Mouse (Mus musculus) stomach, postnatal 0 days (tissue): ENCODE measurements at regions not wholly inside any gene's neighbourhood (a gene's known extent, or its start where the extent isn't known, plus 50 kb on each side); places are given as distances from the start of the nearest gene placed in this dataset.

Experiments used
- ATAC-seq: fragments of 200-750 bp; cut with Nextera tagmentation; 2 replicates; pipeline ENCODE4 v1.8.0; 2017; ENCODE audit not compliant: low FRiP score, low TSS enrichment
- DNase-seq: peaks from one replicate; pipeline ENCODE4 v3.0.0-alpha.2; 2016; ENCODE audit warnings: low spot score
- H3K27ac ChIP-seq: fragments of 300-500 bp; sonication (generic); replicated peaks from 2 replicates; pipeline ENCODE4 v1.5.1; 2014; ENCODE audit warnings: mild to moderate bottlenecking, control low read depth
- H3K27me3 ChIP-seq: fragments of 300-500 bp; sonication (generic); 2 replicates; pipeline ENCODE4 v1.6.1; 2014; ENCODE audit warnings: low read length; ENCODE audit not compliant: control insufficient read depth, insufficient read depth
- H3K36me3 ChIP-seq: fragments of 300-500 bp; sonication (generic); 2 replicates; pipeline ENCODE4 v1.6.1; 2014; ENCODE audit warnings: low read length, mixed read lengths; ENCODE audit not compliant: control insufficient read depth, insufficient read depth
- H3K4me1 ChIP-seq: fragments of 300-500 bp; sonication (generic); replicated peaks from 2 replicates; pipeline ENCODE4 v1.6.1; 2014; ENCODE audit warnings: antibody characterized with exemption; ENCODE audit not compliant: control insufficient read depth, insufficient read depth
- H3K4me2 ChIP-seq: fragments of 300-500 bp; sonication (generic); replicated peaks from 2 replicates; pipeline ENCODE4 v1.6.1; 2014; ENCODE audit warnings: low read depth, mild to moderate bottlenecking, control low read depth, moderate library complexity
- H3K4me3 ChIP-seq: fragments of 300-500 bp; sonication (generic); 2 replicates; pipeline ENCODE4 v1.5.1; 2014; ENCODE audit warnings: low read depth, low read length, control low read depth
- H3K9ac ChIP-seq: fragments of 300-500 bp; sonication (generic); 2 replicates; pipeline ENCODE4 v1.6.1; 2014; ENCODE audit warnings: mild to moderate bottlenecking, low read length, control low read depth, mixed read lengths
- H3K9me3 ChIP-seq: fragments of 300-500 bp; sonication (generic); 2 replicates; pipeline ENCODE4 v1.6.1; 2016; ENCODE audit warnings: low read length; ENCODE audit not compliant: control insufficient read depth
- CTCF ChIP-seq: IDR thresholded peaks from 2 replicates; pipeline ENCODE4 v1.5.1; 2016; ENCODE audit warnings: antibody characterized with exemption, low read depth, mild to moderate bottlenecking, moderate library complexity
- EP300 ChIP-seq: optimal IDR thresholded peaks from 2 replicates; pipeline ENCODE3; 2016; ENCODE audit warnings: antibody characterized with exemption
- WGBS: fragments of 180-500 bp; shearing (Covaris S2); extraction: QIAGEN DNeasy Blood & Tissue Kit; methylation state at CpG from one replicate; pipeline ENCODE4 v1.1.7; 2014; 5-methylcytosine and 5-hydroxymethylcytosine counted together

DNA sequence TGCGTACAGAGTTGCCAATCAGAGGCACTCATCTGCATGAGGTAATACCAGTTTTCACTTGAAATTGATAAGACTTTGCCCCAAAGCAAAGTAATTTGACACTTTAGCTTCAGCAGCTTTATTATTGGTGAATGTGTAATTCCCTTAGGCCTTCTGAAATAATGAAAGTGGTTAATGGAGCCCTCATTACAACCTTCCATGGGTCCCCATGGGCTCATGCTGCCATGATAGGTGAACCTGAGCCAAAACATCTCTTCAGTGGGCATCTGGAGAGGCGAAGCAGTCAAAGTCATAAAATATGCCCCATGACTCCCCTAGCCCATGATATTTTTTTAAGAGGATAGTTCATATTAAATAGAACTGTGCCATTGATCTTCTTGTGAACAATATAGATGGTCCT, 471.1 kb upstream of the Zeb2 start:
- no peaks in the 10 kb centered on the region for H3K36me3 ChIP-seq
- no peak overlapping the region for H3K27ac ChIP-seq
- H3K9ac ChIP-seq: no peak overlapping the region
- H3K4me2 ChIP-seq: no peak overlapping the region
- no peaks in the 10 kb centered on the region for H3K27me3 ChIP-seq
- ATAC-seq: no peak
- 89% methylated on average over 2 of the region's 2 CpGs for WGBS
- no peak overlapping the region for H3K4me3 ChIP-seq
- no peaks in the 10 kb centered on the region for H3K9me3 ChIP-seq
- DNase-seq: no peak
- H3K4me1 ChIP-seq: no peaks in the 10 kb centered on the region
- TF ChIP-seq CTCF: no peak
- no peak for TF ChIP-seq EP300

DNA sequence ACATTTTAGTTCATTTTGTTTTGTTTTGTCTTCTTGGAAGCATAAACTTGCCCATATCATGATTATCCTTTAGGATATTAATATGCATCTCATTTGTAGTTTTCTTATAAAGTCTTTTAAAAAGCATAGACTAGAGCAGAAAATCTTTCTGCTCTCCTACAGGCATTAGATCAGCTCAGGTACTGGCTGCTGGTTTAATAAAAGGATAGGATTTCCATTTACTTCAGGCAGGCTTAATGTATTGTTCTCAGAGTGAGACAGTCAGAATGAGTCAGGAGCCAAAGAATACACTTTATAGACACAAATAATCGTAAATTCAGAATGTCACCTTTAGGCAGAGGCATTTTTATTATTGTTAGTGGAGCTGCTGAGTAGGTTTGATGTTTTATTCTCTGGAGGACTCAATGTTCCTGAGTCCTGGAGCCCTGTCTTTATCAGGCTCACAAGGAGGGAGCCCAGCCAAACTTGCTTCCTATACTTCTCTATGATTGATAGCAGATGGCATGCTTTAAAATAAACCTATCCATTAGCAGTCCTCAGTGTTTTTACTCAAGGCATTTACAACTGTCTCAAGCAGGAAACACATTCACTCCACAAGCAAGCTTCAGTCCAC, 469.5 kb upstream of the Zeb2 start:
- 28% methylated on average over 1 of the region's 1 CpGs for WGBS
- no peak overlapping the region for H3K4me2 ChIP-seq
- H3K9me3 ChIP-seq: no peaks in the 10 kb centered on the region
- no peaks in the 10 kb centered on the region for H3K27me3 ChIP-seq
- ATAC-seq (no peak), DNase-seq (no peak)
- H3K27ac ChIP-seq: no peak overlapping the region
- no peaks in the 10 kb centered on the region for H3K4me1 ChIP-seq
- no peak for TF ChIP-seq EP300
- TF ChIP-seq CTCF: no peak
- H3K4me3 ChIP-seq: no peak overlapping the region
- no peak overlapping the region for H3K9ac ChIP-seq
- no peaks in the 10 kb centered on the region for H3K36me3 ChIP-seq

DNA sequence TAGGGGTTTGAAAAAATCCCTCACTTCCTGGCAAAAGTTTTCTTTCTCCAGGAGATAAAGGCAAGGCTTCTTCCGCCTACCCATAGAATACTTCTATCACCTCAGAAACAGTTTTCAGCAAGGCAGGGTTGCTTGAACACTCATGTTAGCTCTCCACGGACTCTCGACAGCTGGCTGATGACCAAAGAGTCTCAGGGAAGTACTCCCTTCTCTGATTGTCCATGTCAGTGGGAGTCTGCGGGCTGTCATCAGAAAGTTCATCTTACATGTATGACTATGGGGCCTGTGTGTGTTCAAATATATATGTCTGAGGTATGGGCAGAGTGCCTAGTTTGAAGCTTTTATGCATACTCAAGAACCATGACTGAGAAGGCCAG, 464.3 kb upstream of the Zeb2 start:
- ATAC-seq (no peak), DNase-seq (no peak)
- Histone ChIP-seq H3K4me2 (no peak overlapping the region), H3K36me3 (no peaks in the 10 kb centered on the region), H3K4me3 (no peak overlapping the region), H3K4me1 (no peaks in the 10 kb centered on the region), H3K27ac (no peak overlapping the region), H3K9me3 (no peaks in the 10 kb centered on the region), H3K27me3 (no peaks in the 10 kb centered on the region), H3K9ac (no peak overlapping the region)
- no peak for TF ChIP-seq EP300
- TF ChIP-seq CTCF: no peak
- 81% methylated on average over 4 of the region's 4 CpGs for WGBS

- Histone ChIP-seq H3K4me3 (no peak overlapping the region), H3K9me3 (no peaks in the 10 kb centered on the region), H3K27ac (no peak overlapping the region), H3K9ac (no peak overlapping the region), H3K36me3 (no peaks in the 10 kb centered on the region), H3K27me3 (no peaks in the 10 kb centered on the region), H3K4me1 (no peaks in the 10 kb centered on the region), H3K4me2 (no peak overlapping the region)
- DNase-seq: no peak
- TF ChIP-seq CTCF (0 out of 2 replicates have a peak, but pooled peaks have one; percentile 16), EP300 (no peak)
- 37% methylated on average over 8 of the region's 8 CpGs for WGBS
- no peak for ATAC-seq
Measured at GRCm38 (mm10) chr2:45580838-45581548, 463.8 kb upstream of the Zeb2 start.

DNA sequence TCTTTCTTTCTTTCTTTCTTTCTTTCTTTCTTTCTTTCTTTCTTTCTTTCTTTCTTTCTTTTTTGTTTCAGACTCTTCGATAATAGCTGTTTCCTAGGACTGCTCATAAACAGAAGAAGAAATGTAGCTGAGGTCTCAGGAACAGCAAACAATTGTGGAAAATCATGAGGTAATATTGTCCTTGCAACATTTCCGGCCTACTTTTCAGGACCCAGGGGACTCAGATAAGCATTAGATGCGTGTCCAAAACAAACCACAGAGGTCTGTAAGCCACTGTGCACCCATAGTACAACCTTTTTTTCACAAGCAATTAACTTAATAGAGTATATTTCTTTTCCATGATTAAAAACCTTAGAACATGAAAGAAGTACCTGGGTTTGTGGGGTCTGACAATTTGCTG, 455.7 kb upstream of the Zeb2 start:
- no peak for ATAC-seq

DNA sequence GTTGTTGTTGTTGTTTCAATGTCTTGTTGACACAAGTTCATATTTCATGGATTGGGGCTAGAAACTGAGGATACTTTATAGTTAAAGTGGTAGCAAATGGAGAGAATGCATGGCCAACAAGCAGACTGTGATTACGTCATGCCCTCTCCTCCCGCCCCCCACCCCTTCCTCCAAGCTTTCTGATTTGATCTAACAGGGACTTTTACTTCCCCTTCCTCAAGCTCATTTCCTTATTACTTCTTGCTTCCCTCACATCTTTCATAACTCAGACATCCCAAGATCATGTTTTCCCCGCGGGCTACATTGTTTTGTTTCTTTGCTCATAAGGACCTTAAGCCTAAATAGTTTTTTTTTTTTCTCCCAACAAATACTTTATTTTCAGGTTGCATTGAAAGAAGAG, 437.5 kb upstream of the Zeb2 start:
- no peak overlapping the region for H3K27ac ChIP-seq
- H3K4me1 ChIP-seq: no peaks in the 10 kb centered on the region

More for the DNA sequence above, 455.7 kb upstream of the Zeb2 start:
- Histone ChIP-seq H3K4me1 (no peaks in the 10 kb centered on the region), H3K36me3 (no peaks in the 10 kb centered on the region), H3K4me2 (no peak overlapping the region), H3K27me3 (no peaks in the 10 kb centered on the region), H3K9ac (no peak overlapping the region), H3K4me3 (no peak overlapping the region), H3K9me3 (no peaks in the 10 kb centered on the region), H3K27ac (no peak overlapping the region)
- no peak for TF ChIP-seq EP300
- no peak for TF ChIP-seq CTCF
- DNase-seq: no peak
- WGBS: 87% methylated on average over 3 of the region's 3 CpGs

More for the DNA sequence above, 437.5 kb upstream of the Zeb2 start:
- ATAC-seq: no peak
- WGBS: 74% methylated on average over 4 of the region's 4 CpGs
- TF ChIP-seq EP300: no peak
- no peak for TF ChIP-seq CTCF
- Histone ChIP-seq H3K4me3 (no peak overlapping the region), H3K9me3 (no peaks in the 10 kb centered on the region), H3K4me2 (no peak overlapping the region), H3K9ac (no peak overlapping the region), H3K36me3 (no peaks in the 10 kb centered on the region), H3K27me3 (no peaks in the 10 kb centered on the region)
- no peak for DNase-seq
